Comparison of ENCODE assay signal across 31 mouse cellular contexts in genomic region chr9:67720150-67720549, GRCm38 (mm10). TPM values are rescaled to one million over a fixed set of nuclear protein-coding genes. Genes with fewer than 3 reads are reported as not detected.
"Had no signal": no experiment of that assay in that cellular context is flagged by ENCODE, and none has a peak within 500 bp of the region (broad histone marks: within the 10 kb centered on the region; RNA-seq: fewer than 3 reads in every experiment).

No protein-coding gene starts in this region.

- H3K27ac ChIP-seq: heart, embryonic 13.5 days; heart, embryonic 15.5 days; hindbrain, embryonic 13.5 days; hindbrain, embryonic 15.5 days; hindbrain, postnatal 0 days; kidney, embryonic 15.5 days; kidney, postnatal 0 days; left cerebral cortex, adult 2 months; limb, embryonic 13.5 days; limb, embryonic 15.5 days; liver, embryonic 12.5 days; liver, embryonic 14.5 days had no signal

- H3K36me3 ChIP-seq: heart, embryonic 13.5 days; heart, embryonic 15.5 days; hindbrain, embryonic 13.5 days; hindbrain, embryonic 15.5 days; kidney, embryonic 15.5 days; limb, embryonic 13.5 days; limb, embryonic 15.5 days; liver, embryonic 12.5 days had no signal

- H3K27me3 ChIP-seq: heart, embryonic 15.5 days; hindbrain, embryonic 13.5 days; hindbrain, embryonic 15.5 days; kidney, embryonic 15.5 days; limb, embryonic 13.5 days; limb, embryonic 15.5 days; liver, embryonic 12.5 days had no signal

- H3K4me3 ChIP-seq: heart, embryonic 13.5 days; heart, embryonic 15.5 days; hindbrain, embryonic 13.5 days; hindbrain, embryonic 15.5 days; kidney, embryonic 15.5 days; left cerebral cortex, adult 2 months; limb, embryonic 13.5 days; limb, embryonic 15.5 days; liver, embryonic 12.5 days had no signal

- DNase-seq: gastrocnemius, postnatal 14 days; gastrocnemius, postnatal 36 days; heart, adult 18-20 months; heart, postnatal 14 days; heart, postnatal 36 days; kidney, adult 11 months; kidney, adult 2 months; kidney, adult 9 months; kidney, postnatal 14 days; kidney, postnatal 36 days; layer of hippocampus, adult 9-11 months; layer of hippocampus, postnatal 36 days had no signal

- ATAC-seq: hindbrain, postnatal 0 days; intestine, embryonic 16.5 days; liver, embryonic 12.5 days had no signal

- H3K4me1 ChIP-seq: heart, embryonic 13.5 days; heart, embryonic 15.5 days; hindbrain, embryonic 13.5 days; hindbrain, embryonic 15.5 days; kidney, embryonic 15.5 days; limb, embryonic 13.5 days; limb, embryonic 15.5 days; liver, embryonic 12.5 days had no signal

RNA-seq across cellular contexts. Expression of gene C2cd4b, which starts 39.1 kb away (rescaled TPM):
- total RNA-seq: gastrocnemius, adult 18-20 months; gastrocnemius, adult 8-10 months; gastrocnemius, postnatal 36 days; hematopoietic stem cell, adult 5-6 weeks; liver, adult 2 months had no signal
- polyA plus RNA-seq: hindbrain, embryonic 11.5 days; intestine, embryonic 16.5 days; kidney, adult 2 months; limb, embryonic 11.5 days; liver, adult 2 months; liver, embryonic 14.5 days had no signal
